Mouse (Mus musculus) C2C12 (cell line): ENCODE results near the gene Fnip2. TPM values are rescaled to one million over a fixed set of nuclear protein-coding genes. Genes with fewer than 3 reads are reported as not detected.

ENCODE experiments used
- H3K27me3 ChIP-seq: one replicate; pipeline ENCODE4 v1.6.1; 2011; ENCODE audit not compliant: control insufficient read depth, insufficient read depth, insufficient read length
- H3K36me3 ChIP-seq: one replicate; pipeline ENCODE4 v1.6.1; 2011; ENCODE audit not compliant: control insufficient read depth, insufficient read depth
- H3K4me3 ChIP-seq: one replicate; pipeline ENCODE4 v1.5.1; 2011; ENCODE audit warnings: mild to moderate bottlenecking, control low read depth; ENCODE audit not compliant: poor library complexity, insufficient read depth, severe bottlenecking
- H3K79me2 ChIP-seq: one replicate; pipeline ENCODE4 v1.6.1; 2011; ENCODE audit not compliant: control insufficient read depth, insufficient read depth
- H3K79me3 ChIP-seq: one replicate; pipeline ENCODE4 v1.6.1; 2011; ENCODE audit warnings: low read depth, control low read depth
- H3ac ChIP-seq: one replicate; pipeline ENCODE3; 2011; ENCODE audit warnings: low read depth; ENCODE audit not compliant: control insufficient read depth, insufficient read length
- CEBPB ChIP-seq: IDR thresholded peaks from one replicate; pipeline ENCODE4 v1.6.1; 2011; ENCODE audit warnings: low read depth, mild to moderate bottlenecking, control low read depth, moderate library complexity
- CTCF ChIP-seq: IDR thresholded peaks from one replicate; pipeline ENCODE4 v1.5.1; 2011; ENCODE audit not compliant: control insufficient read depth, insufficient read depth, insufficient read length
- FOSL1 ChIP-seq: IDR thresholded peaks from one replicate; pipeline ENCODE4 v1.8.0; 2011; ENCODE audit warnings: mild to moderate bottlenecking, low read length; ENCODE audit not compliant: poor library complexity, insufficient read depth, severe bottlenecking
- MAX ChIP-seq: IDR thresholded peaks from one replicate; pipeline ENCODE4 v1.6.1; 2011; ENCODE audit warnings: mild to moderate bottlenecking, control low read depth
- MYOD1 ChIP-seq: IDR thresholded peaks from one replicate; pipeline ENCODE4 v1.6.1; 2011; ENCODE audit warnings: low read depth; ENCODE audit not compliant: control insufficient read depth, insufficient read length
- MYOG ChIP-seq: IDR thresholded peaks from one replicate; pipeline ENCODE4 v1.6.1; 2011; ENCODE audit not compliant: control insufficient read depth, insufficient read length; ENCODE audit errors: extremely low read depth
- USF1 ChIP-seq: IDR thresholded peaks from one replicate; pipeline ENCODE4 v1.6.1; 2011; ENCODE audit warnings: low read depth, mild to moderate bottlenecking, control low read depth, moderate library complexity
- polyA plus RNA-seq: library from polyadenylated mRNA; unstranded; fragments of >200 nt; fragmentation: generic; extraction: Trizol; gene quantifications from one replicate; pipeline ENCODE4 v1.2.1, GENCODE M21; 2012; ENCODE audit warnings: missing spikeins

Fnip2 gene
- polyA plus RNA-seq, 1 experiment, result 4.0 TPM

GRCm38 (mm10) chr3:79551826-79552552 is 15.6 kb downstream of the Fnip2 start:
- peaks cover 83% of the 10 kb centered on the region for H3K79me2 ChIP-seq
- no peaks in the 10 kb centered on the region for H3K27me3 ChIP-seq
- H3K79me3 ChIP-seq, result peaks cover 44% of the 10 kb centered on the region
- no peak overlapping the region for H3K4me3 ChIP-seq
- no peak for TF ChIP-seq FOSL1
- TF ChIP-seq USF1, result no peak
- no peak for TF ChIP-seq CTCF
- no peak for TF ChIP-seq CEBPB
- no peak for TF ChIP-seq MAX
- no peak for TF ChIP-seq MYOG
- no peak for TF ChIP-seq MYOD1
- no peak overlapping the region for H3ac ChIP-seq
- no peaks in the 10 kb centered on the region for H3K36me3 ChIP-seq

- peaks cover 28% of the 10 kb centered on the region for H3K79me3 ChIP-seq
- H3K4me3 ChIP-seq, result no peak overlapping the region
- no peaks in the 10 kb centered on the region for H3K36me3 ChIP-seq
- no peaks in the 10 kb centered on the region for H3K27me3 ChIP-seq
- H3K79me2 ChIP-seq, result peaks cover 69% of the 10 kb centered on the region
- no peak overlapping the region for H3ac ChIP-seq
- no peak for TF ChIP-seq USF1
- no peak for TF ChIP-seq FOSL1
- TF ChIP-seq CTCF, result no peak
- no peak for TF ChIP-seq CEBPB
- TF ChIP-seq MYOG, result no peak
- no peak for TF ChIP-seq MAX
- TF ChIP-seq MYOD1, result no peak
These were observed 17.7 kb downstream of the Fnip2 start for GRCm38 (mm10) chr3:79549751-79550393.

- H3K36me3 ChIP-seq, result no peaks in the 10 kb centered on the region
- H3K79me2 ChIP-seq, result peaks cover 64% of the 10 kb centered on the region
- no peak overlapping the region for H3ac ChIP-seq
- H3K79me3 ChIP-seq, result peaks cover 20% of the 10 kb centered on the region
- TF ChIP-seq USF1, result no peak
- no peak for TF ChIP-seq FOSL1
- TF ChIP-seq MYOG, result no peak
- no peak for TF ChIP-seq MAX
- TF ChIP-seq MYOD1, result no peak
- TF ChIP-seq CEBPB, result no peak
- no peak for TF ChIP-seq CTCF
- H3K4me3 ChIP-seq, result no peak overlapping the region
- no peaks in the 10 kb centered on the region for H3K27me3 ChIP-seq
These were observed 18.7 kb downstream of the Fnip2 start for GRCm38 (mm10) chr3:79548681-79549437.

GRCm38 (mm10) chr3:79542585-79542984 is 25.0 kb downstream of the Fnip2 start:
- Histone ChIP-seq H3ac (no peak overlapping the region), H3K79me2 (peaks cover 49% of the 10 kb centered on the region), H3K4me3 (no peak overlapping the region), H3K27me3 (no peaks in the 10 kb centered on the region), H3K79me3 (peaks cover 9% of the 10 kb centered on the region), H3K36me3 (no peaks in the 10 kb centered on the region)
- TF ChIP-seq CEBPB (no peak), USF1 (no peak), MAX (peak; percentile 61)

- TF ChIP-seq CTCF, result no peak
- TF ChIP-seq MYOD1, result no peak
- TF ChIP-seq USF1, result no peak
- no peak for TF ChIP-seq MAX
- TF ChIP-seq MYOG, result no peak
- no peak for TF ChIP-seq CEBPB
- no peak for TF ChIP-seq FOSL1
- no peak overlapping the region for H3ac ChIP-seq
- no peak overlapping the region for H3K4me3 ChIP-seq
- H3K79me3 ChIP-seq, result peaks cover 9% of the 10 kb centered on the region
- peaks cover 57% of the 10 kb centered on the region for H3K79me2 ChIP-seq
- H3K36me3 ChIP-seq, result no peaks in the 10 kb centered on the region
- H3K27me3 ChIP-seq, result no peaks in the 10 kb centered on the region
These were observed 27.9 kb downstream of the Fnip2 start for GRCm38 (mm10) chr3:79539656-79540055.

- no peak overlapping the region for H3K4me3 ChIP-seq
- TF ChIP-seq MYOD1 (no peak), FOSL1 (no peak), CTCF (no peak), USF1 (no peak), CEBPB (no peak), MYOG (no peak), MAX (no peak)
- H3ac ChIP-seq, result no peak overlapping the region
- H3K27me3 ChIP-seq, result no peaks in the 10 kb centered on the region
- peaks cover 9% of the 10 kb centered on the region for H3K79me3 ChIP-seq
- no peaks in the 10 kb centered on the region for H3K36me3 ChIP-seq
- H3K79me2 ChIP-seq, result peaks cover 55% of the 10 kb centered on the region
These were observed 28.5 kb downstream of the Fnip2 start for GRCm38 (mm10) chr3:79539124-79539523.
